Mouse (Mus musculus): ENCODE data around the gene Acp2. TPM values are rescaled to one million over a fixed set of nuclear protein-coding genes. Genes with fewer than 3 reads are reported as not detected.

Acp2 gene
- polyA plus RNA-seq, 1 experiment, result 16.9 TPM

GRCm38 (mm10) chr2:91258054-91258453, 55.4 kb downstream of the Acp2 start:
- peaks cover 15% of the 10 kb centered on the region for H3K79me2 ChIP-seq (ENCODE audit: control insufficient read depth, insufficient read depth)
- peaks cover 5% of the 10 kb centered on the region for H3K36me3 ChIP-seq (ENCODE audit: control insufficient read depth, insufficient read depth)
- TF ChIP-seq E2F4 (IDR thresholded peaks at IDR 0.05; ENCODE audit: insufficient read depth), result no peak
- TF ChIP-seq REST (IDR thresholded peaks at IDR 0.05; ENCODE audit: insufficient read depth, insufficient read length), result no peak
- no peak for TF ChIP-seq USF1 (IDR thresholded peaks at IDR 0.05; ENCODE audit: low read depth)
- TF ChIP-seq TCF12 (IDR thresholded peaks at IDR 0.05; ENCODE audit: insufficient read depth, poor library complexity, severe bottlenecking), result no peak
- TF ChIP-seq POLR2AphosphoS2 (IDR thresholded peaks at IDR 0.05; ENCODE audit: insufficient read length, low read depth), result no peak
- no peak for TF ChIP-seq MAX (IDR thresholded peaks at IDR 0.05; ENCODE audit: low read depth)
- TF ChIP-seq MYOG (IDR thresholded peaks at IDR 0.05; ENCODE audit: control insufficient read depth in 1 of 3, insufficient read depth in 1 of 3, insufficient read length in 2 of 3, low read depth in 2 of 3), result no peak
- TF ChIP-seq CEBPB (IDR thresholded peaks at IDR 0.05; ENCODE audit: insufficient read depth, poor library complexity, severe bottlenecking), result no peak
- TF ChIP-seq POLR2A (IDR thresholded peaks at IDR 0.05; ENCODE audit: insufficient read length, low read depth), result no peak
- no peak for TF ChIP-seq TCF3 (IDR thresholded peaks at IDR 0.05; ENCODE audit: insufficient read length, low read depth)
- TF ChIP-seq MYOD1 (IDR thresholded peaks at IDR 0.05; ENCODE audit: control insufficient read depth in 1 of 3, insufficient read length in 2 of 3, low read depth in 2 of 3), result no peak
- H3K4me3 ChIP-seq, result peak overlapping the region; percentile 89
- peak overlapping the region; percentile 90 for H3K4me2 ChIP-seq (ENCODE audit: low read depth)
- no peaks in the 10 kb centered on the region for H3K27me3 ChIP-seq (ENCODE audit: control insufficient read depth, insufficient read depth, insufficient read length)
- peak overlapping the region; percentile 42 for H3ac ChIP-seq (ENCODE audit: control insufficient read depth, insufficient read length)

DNA sequence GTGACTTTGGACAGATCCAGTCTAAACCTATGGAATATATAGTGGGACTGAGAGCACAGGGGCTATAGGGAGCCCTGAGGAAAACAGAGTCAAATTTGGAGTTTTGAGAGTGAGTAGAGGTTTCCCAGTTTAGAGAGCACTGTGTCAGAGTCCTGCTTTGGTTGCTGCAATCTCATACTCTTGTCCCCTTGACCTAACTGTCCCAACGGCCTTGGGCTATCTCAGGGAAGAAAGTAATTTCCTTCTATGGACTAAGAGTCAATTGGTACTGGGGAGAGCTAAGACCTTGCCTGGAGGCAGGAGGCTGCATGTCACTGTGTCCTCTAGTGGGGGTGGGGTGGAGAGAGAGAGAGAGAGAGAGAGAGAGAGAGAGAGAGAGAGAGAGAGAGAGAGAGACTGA, 56.1 kb downstream of the Acp2 start:
- no peak overlapping the region for H3ac ChIP-seq (ENCODE audit: control insufficient read depth, insufficient read length)
- no peak for TF ChIP-seq POLR2A (IDR thresholded peaks at IDR 0.05; ENCODE audit: insufficient read length, low read depth)
- no peak for TF ChIP-seq SRF (IDR thresholded peaks at IDR 0.05; ENCODE audit: control insufficient read depth, insufficient read length, low read depth)
- no peak for TF ChIP-seq POLR2AphosphoS2 (IDR thresholded peaks at IDR 0.05; ENCODE audit: insufficient read length, low read depth)
- TF ChIP-seq MYOG (IDR thresholded peaks at IDR 0.05; ENCODE audit: control insufficient read depth in 1 of 3, insufficient read depth in 1 of 3, insufficient read length in 2 of 3, low read depth in 2 of 3), result no peak
- TF ChIP-seq TCF12 (IDR thresholded peaks at IDR 0.05; ENCODE audit: insufficient read depth, poor library complexity, severe bottlenecking), result no peak
- no peak for TF ChIP-seq MYOD1 (IDR thresholded peaks at IDR 0.05; ENCODE audit: control insufficient read depth in 1 of 3, insufficient read length in 2 of 3, low read depth in 2 of 3)
- TF ChIP-seq TCF3 (IDR thresholded peaks at IDR 0.05; ENCODE audit: insufficient read length, low read depth), result no peak
- no peak for TF ChIP-seq CEBPB (IDR thresholded peaks at IDR 0.05; ENCODE audit: insufficient read depth, poor library complexity, severe bottlenecking)
- no peak for TF ChIP-seq USF1 (IDR thresholded peaks at IDR 0.05; ENCODE audit: low read depth)
- no peak for TF ChIP-seq MAX (IDR thresholded peaks at IDR 0.05; ENCODE audit: low read depth)
- TF ChIP-seq E2F4 (IDR thresholded peaks at IDR 0.05; ENCODE audit: insufficient read depth), result no peak
- no peak for TF ChIP-seq REST (IDR thresholded peaks at IDR 0.05; ENCODE audit: insufficient read depth, insufficient read length)
- H3K36me3 ChIP-seq (ENCODE audit: control insufficient read depth, insufficient read depth), result peaks cover 5% of the 10 kb centered on the region
- peaks cover 15% of the 10 kb centered on the region for H3K79me2 ChIP-seq (ENCODE audit: control insufficient read depth, insufficient read depth)
- H3K4me3 ChIP-seq, result peak overlapping the region; percentile 89
- H3K27me3 ChIP-seq (ENCODE audit: control insufficient read depth, insufficient read depth, insufficient read length), result no peaks in the 10 kb centered on the region
- H3K4me2 ChIP-seq (ENCODE audit: low read depth), result peak overlapping the region; percentile 90

DNA sequence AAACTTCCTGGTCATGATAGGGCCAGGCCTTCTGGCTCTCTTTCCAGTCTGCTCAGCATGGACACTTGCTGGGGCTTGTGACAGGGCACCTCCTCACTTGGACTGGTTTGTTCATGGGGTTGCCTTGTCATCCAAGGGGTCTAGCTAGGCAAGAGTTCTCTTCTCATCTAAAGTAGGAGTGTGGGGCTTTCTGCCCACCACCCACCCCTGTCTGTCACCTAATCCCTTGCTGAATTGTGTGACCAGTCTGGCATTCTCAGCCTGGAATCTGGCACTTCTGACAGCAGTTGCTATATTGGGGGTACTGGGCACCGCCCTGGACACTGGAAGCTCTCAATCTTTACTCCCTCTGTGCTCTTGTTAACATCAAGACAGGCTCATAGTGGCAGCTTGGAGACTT, 56.8 kb downstream of the Acp2 start:
- peaks cover 15% of the 10 kb centered on the region for H3K79me2 ChIP-seq (ENCODE audit: control insufficient read depth, insufficient read depth)
- TF ChIP-seq USF1 (IDR thresholded peaks at IDR 0.05; ENCODE audit: low read depth) (no peak), TCF3 (IDR thresholded peaks at IDR 0.05; ENCODE audit: insufficient read length, low read depth) (no peak), CEBPB (IDR thresholded peaks at IDR 0.05; ENCODE audit: insufficient read depth, poor library complexity, severe bottlenecking) (no peak), MYOG (IDR thresholded peaks at IDR 0.05; ENCODE audit: control insufficient read depth in 1 of 3, insufficient read depth in 1 of 3, insufficient read length in 2 of 3, low read depth in 2 of 3) (peak in 1 of 3 experiments; percentile 35), POLR2A (IDR thresholded peaks at IDR 0.05; ENCODE audit: insufficient read length, low read depth) (no peak), E2F4 (IDR thresholded peaks at IDR 0.05; ENCODE audit: insufficient read depth) (no peak)
- H3ac ChIP-seq (ENCODE audit: control insufficient read depth, insufficient read length), result no peak overlapping the region
- H3K4me2 ChIP-seq (ENCODE audit: low read depth), result peak overlapping the region; percentile 90
- H3K36me3 ChIP-seq (ENCODE audit: control insufficient read depth, insufficient read depth), result peaks cover 5% of the 10 kb centered on the region
- H3K4me3 ChIP-seq, result peak overlapping the region; percentile 27
- H3K27me3 ChIP-seq (ENCODE audit: control insufficient read depth, insufficient read depth, insufficient read length), result no peaks in the 10 kb centered on the region

Other genes with a start within 250 kb of the Acp2 start
- gene Rapsn, start 167.3 kb upstream of the Acp2 start, polyA plus RNA-seq (2012; fragmentation: generic; extraction: Trizol), result 199 TPM
- 688 TPM for gene Psmc3, start 148.9 kb upstream of the Acp2 start, polyA plus RNA-seq (2012; fragmentation: generic; extraction: Trizol)
- gene Slc39a13, start 132.5 kb upstream of the Acp2 start, polyA plus RNA-seq (2012; fragmentation: generic; extraction: Trizol), result 41.1 TPM
- gene Spi1, start 120.5 kb upstream of the Acp2 start, polyA plus RNA-seq (2012; fragmentation: generic; extraction: Trizol), result 0.04 TPM
- gene Mybpc3, start 84.7 kb upstream of the Acp2 start, polyA plus RNA-seq (2012; fragmentation: generic; extraction: Trizol), result 0.05 TPM
- 10.2 TPM for gene Madd, start 19.0 kb upstream of the Acp2 start, polyA plus RNA-seq (2012; fragmentation: generic; extraction: Trizol)
- 0.53 TPM for gene Nr1h3, start 51 bp upstream of the Acp2 start, polyA plus RNA-seq (2012; fragmentation: generic; extraction: Trizol)
- 2.0 TPM for gene Ddb2, start 34.1 kb downstream of the Acp2 start, polyA plus RNA-seq (2012; fragmentation: generic; extraction: Trizol)
- 141 TPM for gene Pacsin3, start 53.1 kb downstream of the Acp2 start, polyA plus RNA-seq (2012; fragmentation: generic; extraction: Trizol)
- 60.4 TPM for gene Arfgap2, start 62.1 kb downstream of the Acp2 start, polyA plus RNA-seq (2012; fragmentation: generic; extraction: Trizol)
- 45.5 TPM for gene 1110051M20Rik, start 241.8 kb downstream of the Acp2 start, polyA plus RNA-seq (2012; fragmentation: generic; extraction: Trizol)